Mouse (Mus musculus): ENCODE results near the gene Apoc1.

Gene Apoc1

GRCm38 (mm10) chr7:19683771-19684201 is 8.7 kb downstream of the Apoc1 start:
- no peak for DNase-seq

- no peak for DNase-seq
Measured at GRCm38 (mm10) chr7:19682979-19683378, 9.5 kb downstream of the Apoc1 start.

GRCm38 (mm10) chr7:19681202-19681694 is 11.2 kb downstream of the Apoc1 start, which contains the start of the genes Gm44805 and Apoc4:
Gene Gm44805, minus strand, starts transcription at chr7:19681423.
Gene Apoc4, minus strand, starts transcription at chr7:19681479.
- DNase-seq, result no peak

GRCm38 (mm10) chr7:19680702-19681101 is 11.8 kb downstream of the Apoc1 start:
- DNase-seq, result no peak

GRCm38 (mm10) chr7:19678901-19679300 is 13.6 kb downstream of the Apoc1 start:
- DNase-seq, result no peak

GRCm38 (mm10) chr7:19677872-19678271 is 14.6 kb downstream of the Apoc1 start, which contains the start of gene Apoc2:
Gene Apoc2, minus strand, starts transcription at chr7:19677941.
- no peak for DNase-seq

GRCm38 (mm10) chr7:19676662-19677061 is 15.8 kb downstream of the Apoc1 start:
- peak in 1 of 2 experiments; percentile 24 for DNase-seq

GRCm38 (mm10) chr7:19675824-19676223 is 16.6 kb downstream of the Apoc1 start:
- no peak for DNase-seq

- peak; percentile 26 to 35 for DNase-seq
Measured at GRCm38 (mm10) chr7:19673083-19673699, 19.3 kb downstream of the Apoc1 start.

GRCm38 (mm10) chr7:19671511-19671910 is 20.9 kb downstream of the Apoc1 start:
- no peak for DNase-seq

- peak; percentile 97 to 98 for DNase-seq
Measured at GRCm38 (mm10) chr7:19668947-19669721, 23.3 kb downstream of the Apoc1 start.

GRCm38 (mm10) chr7:19667434-19667833 is 25.0 kb downstream of the Apoc1 start:
- DNase-seq, result no peak

- peak in 1 of 2 experiments; percentile 32 for DNase-seq
Measured at GRCm38 (mm10) chr7:19666750-19667149, 25.7 kb downstream of the Apoc1 start.

- peak; percentile 99 for DNase-seq
Measured at GRCm38 (mm10) chr7:19664955-19665841, 27.3 kb downstream of the Apoc1 start, which contains the start of gene Clptm1. Gene Clptm1, minus strand, starts transcription at chr7:19665033.

- DNase-seq, result no peak
Measured at GRCm38 (mm10) chr7:19664455-19664954, 28.0 kb downstream of the Apoc1 start.

- peak; percentile 21 to 28 for DNase-seq
Measured at GRCm38 (mm10) chr7:19663940-19664339, 28.5 kb downstream of the Apoc1 start.

- no peak for DNase-seq
Measured at GRCm38 (mm10) chr7:19652614-19653013, 39.8 kb downstream of the Apoc1 start.

- DNase-seq, result no peak
Measured at GRCm38 (mm10) chr7:19651063-19651786, 41.2 kb downstream of the Apoc1 start.

- DNase-seq, result no peak
Measured at GRCm38 (mm10) chr7:19641223-19641622, 51.2 kb downstream of the Apoc1 start.

Data from cerebellum, postnatal 10 days (tissue).